Mouse (Mus musculus) liver, embryonic 12.5 days (tissue): ENCODE results near the gene Tmem170. TPM values are rescaled to one million over a fixed set of nuclear protein-coding genes. Genes with fewer than 3 reads are reported as not detected.
A peak's percentile ranks its signal among the peaks of the same experiment; 100 is the strongest.
"Not testable (repeated sequence)": the region's sequence is repeated elsewhere in the genome, so short reads cannot be mapped to it uniquely, and the experiment has no call there.

Experiments
- ATAC-seq: fragments of 200-750 bp; cut with Nextera tagmentation; 2 replicates; pipeline ENCODE4 v1.8.0; 2017; ENCODE audit warnings: moderate number of reproducible peaks, mild to moderate bottlenecking, moderate library complexity
- H3K27ac ChIP-seq: fragments of 300-500 bp; sonication (generic); 2 replicates; pipeline ENCODE4 v1.5.1; 2016; ENCODE audit warnings: mild to moderate bottlenecking
- H3K27me3 ChIP-seq: fragments of 300-500 bp; sonication (generic); replicated peaks from 2 replicates; pipeline ENCODE4 v1.6.1; 2016; ENCODE audit warnings: mild to moderate bottlenecking, moderate library complexity
- H3K36me3 ChIP-seq: fragments of 300-500 bp; sonication (generic); 2 replicates; pipeline ENCODE4 v1.6.1; 2016; ENCODE audit warnings: mild to moderate bottlenecking, moderate library complexity
- H3K4me1 ChIP-seq: fragments of 300-500 bp; sonication (generic); 2 replicates; pipeline ENCODE4 v1.6.1; 2016
- H3K4me2 ChIP-seq: fragments of 300-500 bp; sonication (generic); 2 replicates; pipeline ENCODE4 v1.6.1; 2016; ENCODE audit warnings: mild to moderate bottlenecking, moderate library complexity
- H3K4me3 ChIP-seq: fragments of 300-500 bp; sonication (generic); 2 replicates; pipeline ENCODE4 v1.5.1; 2016; ENCODE audit warnings: mild to moderate bottlenecking, moderate library complexity
- H3K9ac ChIP-seq: fragments of 300-500 bp; sonication (generic); 2 replicates; pipeline ENCODE4 v1.6.1; 2016; ENCODE audit warnings: mild to moderate bottlenecking, moderate library complexity
- H3K9me3 ChIP-seq: fragments of 300-500 bp; sonication (generic); replicated peaks from 2 replicates; pipeline ENCODE4 v1.6.1; 2016; ENCODE audit warnings: mild to moderate bottlenecking, moderate library complexity
- WGBS: fragments of 180-500 bp; shearing (Covaris S2); methylation state at CpG from one replicate; pipeline ENCODE4 v1.1.7; 2016; ENCODE audit not compliant: insufficient replicate concordance; 5-methylcytosine and 5-hydroxymethylcytosine counted together
- polyA plus RNA-seq: library from polyadenylated mRNA; unstranded; fragments of >200 nt; fragmentation: Nextera tagmentation; extraction: Ambion mirVana; gene quantifications from 2 replicates; pipeline ENCODE4 v1.2.1, GENCODE M21; 2016

Tmem170 gene
- polyA plus RNA-seq, 1 experiment from 2014 or later = 6.0 TPM

DNA sequence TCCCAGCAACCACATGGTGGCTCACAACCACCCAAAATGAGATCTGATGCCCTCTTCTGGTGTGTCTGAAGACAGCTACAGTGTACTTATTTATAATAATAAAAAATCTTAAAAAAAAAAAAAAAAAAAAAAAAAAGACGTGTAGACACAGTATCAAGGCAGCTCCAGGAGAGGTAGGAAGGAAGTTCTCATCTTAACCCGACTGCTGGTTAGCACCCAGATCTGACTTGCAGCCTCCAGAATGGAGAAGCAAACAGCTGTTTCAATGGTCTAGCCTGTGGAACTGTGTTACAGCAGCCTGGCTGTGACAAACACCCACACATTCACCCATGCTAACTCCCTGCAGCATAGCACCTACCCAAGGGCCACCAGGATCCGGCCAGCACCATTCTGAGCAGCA, 6.2 kb downstream of the Tmem170 start:
- Histone ChIP-seq H3K4me2 (no peak overlapping the region), H3K27me3 (no peaks in the 10 kb centered on the region), H3K9me3 (no peaks in the 10 kb centered on the region), H3K36me3 (peaks cover 7% of the 10 kb centered on the region), H3K9ac (no peak overlapping the region), H3K27ac (no peak overlapping the region), H3K4me1 (peaks cover 13% of the 10 kb centered on the region), H3K4me3 (no peak overlapping the region)
- 59% methylated on average over 3 of the region's 3 CpGs for WGBS
- no peak; the same call in 1 of the 2 replicates for ATAC-seq

DNA sequence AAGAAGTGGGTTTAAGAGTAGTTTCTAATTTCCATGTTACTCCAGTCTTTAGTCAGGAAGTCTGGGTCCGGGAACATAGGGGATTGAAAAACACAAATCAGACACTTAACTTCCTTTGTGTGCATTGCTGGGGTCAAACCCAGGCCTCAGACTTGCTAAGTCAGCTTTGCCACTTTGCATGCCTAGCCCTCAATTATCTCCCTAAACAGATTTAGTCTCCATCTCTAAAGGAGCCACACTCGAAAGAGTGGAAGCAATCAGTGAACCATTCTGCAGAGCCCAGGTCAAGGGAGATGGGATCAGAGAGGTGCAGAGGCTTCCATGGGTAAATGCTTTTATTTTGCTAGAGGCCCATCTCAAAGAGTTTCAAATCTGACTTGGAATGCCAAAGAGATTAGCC, 7.9 kb downstream of the Tmem170 start:
- ATAC-seq = no peak
- Histone ChIP-seq H3K4me2 (no peak overlapping the region), H3K27me3 (no peaks in the 10 kb centered on the region), H3K9ac (no peak overlapping the region), H3K4me3 (no peak overlapping the region), H3K27ac (no peak overlapping the region), H3K4me1 (0 out of 2 replicates have a peak, but pooled peaks cover 9% of the 10 kb centered on the region), H3K9me3 (no peaks in the 10 kb centered on the region), H3K36me3 (peaks cover 7% of the 10 kb centered on the region)
- WGBS = 48% methylated on average over 2 of the region's 2 CpGs

GRCm38 (mm10) chr8:111865857-111866256, 10.7 kb downstream of the Tmem170 start:
- no peak overlapping the region for H3K9ac ChIP-seq
- H3K27me3 ChIP-seq = no peaks in the 10 kb centered on the region
- no peaks in the 10 kb centered on the region for H3K9me3 ChIP-seq
- H3K4me3 ChIP-seq = no peak overlapping the region
- H3K27ac ChIP-seq = no peak overlapping the region
- ATAC-seq = no peak
- H3K4me2 ChIP-seq = no peak overlapping the region
- 73% methylated on average over 6 of the region's 6 CpGs for WGBS
- no peaks in the 10 kb centered on the region for H3K4me1 ChIP-seq
- peaks cover 7% of the 10 kb centered on the region for H3K36me3 ChIP-seq

DNA sequence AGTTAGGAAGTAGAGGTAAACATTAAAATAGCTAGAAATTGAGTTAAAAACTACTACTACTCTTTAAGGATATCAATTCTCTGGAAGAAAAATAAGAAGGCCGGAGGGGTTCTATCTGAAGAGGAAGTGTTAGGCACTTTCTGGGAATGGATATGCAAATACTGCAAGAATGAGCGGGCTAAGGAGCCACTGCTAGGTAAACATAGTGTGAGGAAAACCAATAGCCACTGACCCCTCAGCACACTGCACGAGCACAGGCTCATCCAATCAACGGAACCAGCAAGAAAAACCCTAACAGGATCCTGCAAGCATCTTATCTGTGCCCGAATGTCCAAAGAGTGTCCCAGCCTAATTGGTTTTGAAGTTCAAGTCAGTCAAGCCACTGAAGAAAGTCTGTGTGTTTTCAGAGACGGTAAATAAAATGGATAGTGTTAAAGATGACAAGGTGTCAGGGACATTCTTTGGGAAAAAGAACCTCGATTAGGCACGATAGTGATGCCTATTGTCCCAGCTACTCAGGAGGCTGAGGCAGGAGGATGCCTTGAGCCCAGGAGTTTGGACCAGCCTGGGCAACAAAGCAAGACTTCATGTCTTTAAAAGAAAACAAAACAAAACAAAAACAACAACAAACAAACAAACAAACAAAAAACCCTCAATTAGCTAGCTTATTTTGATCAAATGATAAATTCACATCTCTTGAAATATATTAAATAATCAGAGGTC, 11.3 kb downstream of the Tmem170 start:
- WGBS = 77% methylated on average over 8 of the region's 8 CpGs

GRCm38 (mm10) chr8:111864648-111865047, 11.9 kb downstream of the Tmem170 start:
- no peak overlapping the region for H3K9ac ChIP-seq
- no peak overlapping the region for H3K4me3 ChIP-seq
- no peak for ATAC-seq
- H3K4me2 ChIP-seq = no peak overlapping the region
- H3K4me1 ChIP-seq = no peaks in the 10 kb centered on the region
- no peaks in the 10 kb centered on the region for H3K27me3 ChIP-seq
- H3K27ac ChIP-seq = no peak overlapping the region
- 75% methylated on average over 8 of the region's 8 CpGs for WGBS
- H3K9me3 ChIP-seq = no peaks in the 10 kb centered on the region
- peaks cover 7% of the 10 kb centered on the region for H3K36me3 ChIP-seq

More for the DNA sequence above, 11.3 kb downstream of the Tmem170 start:
- Histone ChIP-seq H3K4me1 (no peaks in the 10 kb centered on the region), H3K27ac (no peak overlapping the region), H3K36me3 (peaks cover 7% of the 10 kb centered on the region), H3K9ac (no peak overlapping the region), H3K9me3 (no peaks in the 10 kb centered on the region), H3K27me3 (no peaks in the 10 kb centered on the region), H3K4me2 (no peak overlapping the region), H3K4me3 (no peak overlapping the region)
- ATAC-seq = no peak

DNA sequence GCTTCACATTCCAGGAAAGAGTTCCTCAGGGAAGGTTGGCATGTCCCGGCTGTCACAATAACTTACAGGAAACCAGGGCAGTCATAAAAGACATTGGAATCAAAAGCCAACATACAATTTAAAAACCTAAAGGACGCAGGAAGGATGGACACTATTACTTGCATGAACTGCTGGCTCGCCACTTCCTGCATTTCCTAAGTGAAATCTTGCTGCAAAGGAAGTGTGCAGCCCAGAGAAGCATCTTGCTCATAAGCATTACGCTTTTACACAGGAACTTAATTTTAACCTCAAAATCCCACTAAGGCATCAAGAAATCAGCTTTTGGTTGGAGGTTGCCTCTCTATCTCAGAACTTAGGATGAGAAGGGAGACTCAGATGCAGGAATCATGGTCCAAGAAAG, 13.3 kb downstream of the Tmem170 start:
- Histone ChIP-seq H3K4me2 (no peak overlapping the region), H3K27me3 (no peaks in the 10 kb centered on the region), H3K9me3 (no peaks in the 10 kb centered on the region), H3K4me1 (no peaks in the 10 kb centered on the region), H3K27ac (no peak overlapping the region), H3K36me3 (peaks cover 7% of the 10 kb centered on the region), H3K4me3 (no peak overlapping the region), H3K9ac (no peak overlapping the region)
- no peak for ATAC-seq
- WGBS = 38% methylated on average over 4 of the region's 4 CpGs

- WGBS = 78% methylated on average over 12 of the region's 12 CpGs
- no peak for ATAC-seq
- Histone ChIP-seq H3K27ac (no peak overlapping the region), H3K36me3 (0 out of 2 replicates have a peak, but pooled peaks cover 2% of the 10 kb centered on the region), H3K4me2 (no peak overlapping the region), H3K9me3 (no peaks in the 10 kb centered on the region), H3K27me3 (no peaks in the 10 kb centered on the region), H3K4me1 (peaks cover 32% of the 10 kb centered on the region), H3K9ac (no peak overlapping the region), H3K4me3 (no peak overlapping the region)
Measured at GRCm38 (mm10) chr8:111855977-111856376, 20.6 kb downstream of the Tmem170 start.

- Histone ChIP-seq H3K4me3 (peak within 1 kb of the TSS; percentile 89), H3K27me3 (no peaks in the 10 kb centered on the region), H3K36me3 (0 out of 2 replicates have a peak, but pooled peaks cover 8% of the 10 kb centered on the region), H3K9me3 (no peaks in the 10 kb centered on the region), H3K4me1 (peaks cover 52% of the 10 kb centered on the region), H3K27ac (peak within 1 kb of the TSS; percentile 42; the same call in 1 of the 2 replicates), H3K9ac (peak within 1 kb of the TSS; percentile 79), H3K4me2 (peak within 1 kb of the TSS; percentile 97)
- under 1% methylated on average over 53 of the region's 53 CpGs for WGBS
- ATAC-seq = peak; percentile 100
Measured at GRCm38 (mm10) chr8:111853861-111854501, 22.6 kb downstream of the Tmem170 start, which contains the start of gene Cfdp1. TSS of gene Cfdp1 (minus strand) at chr8:111854291.

DNA sequence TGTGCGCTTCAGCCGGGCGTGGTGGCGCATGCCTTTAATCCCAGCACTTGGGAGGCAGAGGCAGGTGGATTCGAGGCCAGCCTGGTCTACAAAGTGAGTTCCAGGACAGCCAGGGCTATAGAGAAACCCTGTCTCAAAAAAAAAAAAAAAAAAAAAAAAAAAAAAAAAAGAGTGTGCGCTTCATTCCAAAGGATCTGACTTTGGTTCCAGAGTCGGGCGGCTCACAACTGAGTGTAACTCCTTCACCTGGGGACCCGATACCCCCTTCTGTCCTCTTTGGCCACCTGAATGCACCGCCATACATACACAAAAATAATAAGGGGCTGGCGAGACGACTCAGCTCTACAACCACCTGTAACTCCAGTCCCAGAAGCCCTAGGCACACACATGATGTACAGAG, 23.3 kb downstream of the Tmem170 start:
- not testable (repeated sequence) for H3K9me3 ChIP-seq, H3K36me3 ChIP-seq, ATAC-seq, H3K27me3 ChIP-seq, H3K27ac ChIP-seq
- H3K4me1 ChIP-seq = peaks cover 54% of the 10 kb centered on the region
- H3K4me2 ChIP-seq = peak overlapping the region; percentile 97
- 39% methylated on average over 12 of the region's 12 CpGs for WGBS
- peak overlapping the region; percentile 89 for H3K4me3 ChIP-seq
- peak overlapping the region; percentile 79 for H3K9ac ChIP-seq

DNA sequence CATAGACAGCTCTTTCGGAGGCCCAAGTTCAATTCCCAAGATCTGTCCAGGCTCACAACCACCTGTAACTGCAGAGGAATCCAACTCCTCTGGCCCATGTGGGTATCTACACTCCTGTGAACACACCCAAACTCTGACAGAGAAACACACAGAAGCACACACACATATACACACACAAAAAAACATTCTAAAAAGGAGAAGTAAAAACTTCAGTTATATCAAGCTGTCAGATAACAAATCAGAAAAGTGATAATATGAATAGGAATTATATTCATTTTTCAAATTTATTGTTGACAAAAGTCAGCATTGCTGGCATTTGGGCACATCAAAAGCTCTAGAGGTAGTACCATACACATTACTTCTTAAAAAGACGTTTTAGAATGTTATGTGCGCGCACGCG, 29.8 kb downstream of the Tmem170 start:
- no peak overlapping the region for H3K4me3 ChIP-seq
- H3K9me3 ChIP-seq = no peaks in the 10 kb centered on the region
- no peak overlapping the region for H3K4me2 ChIP-seq
- ATAC-seq = no peak
- H3K9ac ChIP-seq = no peak overlapping the region
- peaks cover 34% of the 10 kb centered on the region for H3K4me1 ChIP-seq
- no peak overlapping the region for H3K27ac ChIP-seq
- 92% methylated on average over 6 of the region's 6 CpGs for WGBS
- peaks cover 58% of the 10 kb centered on the region for H3K36me3 ChIP-seq
- H3K27me3 ChIP-seq = no peaks in the 10 kb centered on the region

GRCm38 (mm10) chr8:111835540-111835939, 41.0 kb downstream of the Tmem170 start:
- Histone ChIP-seq H3K4me2 (no peak overlapping the region), H3K36me3 (peaks cover 76% of the 10 kb centered on the region), H3K27me3 (no peaks in the 10 kb centered on the region), H3K4me3 (no peak overlapping the region), H3K4me1 (no peaks in the 10 kb centered on the region), H3K9me3 (no peaks in the 10 kb centered on the region), H3K9ac (no peak overlapping the region), H3K27ac (no peak overlapping the region)
- 54% methylated on average over 1 of the region's 1 CpGs for WGBS
- no peak for ATAC-seq

DNA sequence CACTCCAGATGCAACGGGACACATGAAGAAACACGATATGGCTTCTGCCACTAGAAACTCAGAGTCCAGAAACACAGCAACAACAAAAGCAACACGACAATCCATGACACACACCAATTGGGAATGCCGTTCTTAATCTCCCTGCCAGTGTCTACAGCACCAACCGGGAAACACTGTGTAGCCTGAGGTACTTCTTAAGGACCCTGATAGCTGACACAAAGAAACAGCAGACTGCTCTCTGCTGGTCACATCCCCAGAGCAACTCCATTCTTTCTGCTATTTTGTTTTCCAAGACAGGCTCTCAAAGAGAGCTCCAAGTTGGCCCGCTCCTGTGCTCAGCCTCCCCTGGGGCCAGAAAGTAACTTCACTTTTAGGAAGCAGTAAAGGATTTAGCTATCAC, 42.5 kb downstream of the Tmem170 start:
- WGBS = 78% methylated on average over 6 of the region's 6 CpGs
- H3K4me3 ChIP-seq = no peak overlapping the region
- no peaks in the 10 kb centered on the region for H3K4me1 ChIP-seq
- no peaks in the 10 kb centered on the region for H3K9me3 ChIP-seq
- no peak for ATAC-seq
- no peaks in the 10 kb centered on the region for H3K27me3 ChIP-seq
- H3K27ac ChIP-seq = no peak overlapping the region
- H3K4me2 ChIP-seq = no peak overlapping the region
- peaks cover 79% of the 10 kb centered on the region for H3K36me3 ChIP-seq
- no peak overlapping the region for H3K9ac ChIP-seq
